Mouse (Mus musculus): Measurements from ENCODE around the gene Gdf15.

The Gdf15 gene

GRCm38 (mm10) chr8:70606780-70607602, 25.3 kb downstream of the Gdf15 start:
- no peak for DNase-seq (ENCODE audit: low read depth, low spot score)

GRCm38 (mm10) chr8:70605871-70606779, 26.1 kb downstream of the Gdf15 start:
- no peak for DNase-seq (ENCODE audit: low read depth, low spot score)

GRCm38 (mm10) chr8:70604558-70604957, 27.7 kb downstream of the Gdf15 start:
- DNase-seq (ENCODE audit: low read depth, low spot score), result no peak

GRCm38 (mm10) chr8:70602139-70602811, 30.0 kb downstream of the Gdf15 start:
- DNase-seq (ENCODE audit: low read depth, low spot score), result no peak

- DNase-seq (ENCODE audit: low read depth, low spot score), result no peak
These were observed 31.0 kb downstream of the Gdf15 start for GRCm38 (mm10) chr8:70601271-70601649.

GRCm38 (mm10) chr8:70600473-70601270, 31.6 kb downstream of the Gdf15 start:
- no peak for DNase-seq (ENCODE audit: low read depth, low spot score)

- DNase-seq (ENCODE audit: low read depth, low spot score), result no peak
These were observed 32.6 kb downstream of the Gdf15 start for GRCm38 (mm10) chr8:70599507-70600290.

- DNase-seq (ENCODE audit: low read depth, low spot score), result no peak
These were observed 33.5 kb downstream of the Gdf15 start for GRCm38 (mm10) chr8:70598722-70599121.

- DNase-seq (ENCODE audit: low read depth, low spot score), result no peak
These were observed 34.0 kb downstream of the Gdf15 start for GRCm38 (mm10) chr8:70598283-70598682.

- DNase-seq (ENCODE audit: low read depth, low spot score), result no peak
These were observed 34.6 kb downstream of the Gdf15 start for GRCm38 (mm10) chr8:70597417-70598272.

GRCm38 (mm10) chr8:70596775-70597416, 35.4 kb downstream of the Gdf15 start:
- DNase-seq (ENCODE audit: low read depth, low spot score), result no peak

- no peak for DNase-seq (ENCODE audit: low read depth, low spot score)
These were observed 36.0 kb downstream of the Gdf15 start for GRCm38 (mm10) chr8:70596216-70596615.

GRCm38 (mm10) chr8:70595811-70596210, 36.4 kb downstream of the Gdf15 start:
- DNase-seq (ENCODE audit: low read depth, low spot score), result no peak

GRCm38 (mm10) chr8:70594621-70595564, 37.4 kb downstream of the Gdf15 start:
- no peak for DNase-seq (ENCODE audit: low read depth, low spot score)

- peak; percentile 63 for DNase-seq (ENCODE audit: low read depth, low spot score)
These were observed 38.2 kb downstream of the Gdf15 start, which contains the start of gene Isyna1 for GRCm38 (mm10) chr8:70593961-70594609. TSS of gene Isyna1 (plus strand) at chr8:70594373.

- DNase-seq (ENCODE audit: low read depth, low spot score), result no peak
These were observed 39.1 kb downstream of the Gdf15 start for GRCm38 (mm10) chr8:70593173-70593572.

GRCm38 (mm10) chr8:70591569-70591968, 40.7 kb downstream of the Gdf15 start:
- DNase-seq (ENCODE audit: low read depth, low spot score), result no peak

Measured in retina, adult 2 months (tissue).